29 mouse cellular contexts compared by ENCODE assay signal in the genomic region with DNA sequence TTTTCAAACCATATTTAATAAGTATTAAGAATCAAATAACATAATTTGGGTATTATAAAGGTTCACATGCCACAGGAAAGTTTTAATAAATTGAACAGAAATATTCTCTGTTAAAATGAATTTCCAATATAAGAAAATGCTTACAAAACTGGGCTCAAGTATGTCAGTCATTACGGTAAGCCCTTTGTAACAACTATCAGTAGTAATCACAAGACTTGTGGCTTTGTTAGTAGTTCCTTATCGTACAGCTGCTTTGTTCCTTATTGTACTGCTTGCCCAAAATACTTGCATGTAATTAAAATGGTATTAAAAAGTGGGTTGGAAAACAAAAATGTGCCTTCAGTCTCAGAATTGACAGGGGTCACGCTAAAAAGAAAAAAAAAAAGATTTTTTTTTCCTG. TPM values are rescaled to one million over a fixed set of nuclear protein-coding genes. Genes with fewer than 3 reads are reported as not detected.
"Had no signal": no experiment of that assay in that cellular context is flagged by ENCODE, and none has a peak within 500 bp of the region (broad histone marks: within the 10 kb centered on the region; RNA-seq: fewer than 3 reads in every experiment).

No protein-coding gene starts in this region.

- H3K4me2 ChIP-seq: embryonic facial prominence, embryonic 12.5 days; embryonic facial prominence, embryonic 13.5 days; embryonic facial prominence, embryonic 15.5 days; forebrain, embryonic 12.5 days; forebrain, embryonic 13.5 days; forebrain, embryonic 15.5 days had no signal

- DNase-seq: cerebellum, adult 9-10 months; cerebellum, adult 9-11 months; cerebellum, postnatal 10 days; cerebellum, postnatal 14 days; cerebellum, postnatal 25 days; cerebellum, postnatal 36 days; embryo, embryonic 11 days; gastrocnemius, adult 2 months; gastrocnemius, postnatal 10 days; gastrocnemius, postnatal 14 days; gastrocnemius, postnatal 25 days; gastrocnemius, postnatal 36 days; heart, adult 11 months; heart, adult 18-20 months; heart, adult 2 months had no signal

- H3K27me3 ChIP-seq: embryonic facial prominence, embryonic 12.5 days; embryonic facial prominence, embryonic 13.5 days; embryonic facial prominence, embryonic 15.5 days; forebrain, embryonic 12.5 days; forebrain, embryonic 13.5 days; forebrain, embryonic 15.5 days had no signal

- ATAC-seq: forebrain, embryonic 13.5 days; forebrain, embryonic 14.5 days; forebrain, embryonic 15.5 days; forebrain, embryonic 16.5 days had no signal

- H3K36me3 ChIP-seq: embryonic facial prominence, embryonic 10.5 days; embryonic facial prominence, embryonic 12.5 days; embryonic facial prominence, embryonic 13.5 days; embryonic facial prominence, embryonic 15.5 days; forebrain, embryonic 10.5 days; forebrain, embryonic 12.5 days; forebrain, embryonic 15.5 days; heart, embryonic 10.5 days had no signal

- H3K4me3 ChIP-seq: embryonic facial prominence, embryonic 10.5 days; embryonic facial prominence, embryonic 12.5 days; embryonic facial prominence, embryonic 13.5 days; embryonic facial prominence, embryonic 15.5 days; erythroblast, embryonic 14.5 days; forebrain, embryonic 10.5 days; forebrain, embryonic 12.5 days; forebrain, embryonic 13.5 days; forebrain, embryonic 15.5 days; gastrocnemius, adult 2 months; heart, adult 2 months; heart, embryonic 10.5 days had no signal

- H3K4me1 ChIP-seq: embryonic facial prominence, embryonic 10.5 days; embryonic facial prominence, embryonic 12.5 days; embryonic facial prominence, embryonic 13.5 days; embryonic facial prominence, embryonic 15.5 days; forebrain, embryonic 10.5 days; forebrain, embryonic 12.5 days; forebrain, embryonic 13.5 days; forebrain, embryonic 15.5 days; heart, embryonic 10.5 days had no signal

- H3K27ac ChIP-seq: embryonic facial prominence, embryonic 10.5 days; embryonic facial prominence, embryonic 12.5 days; embryonic facial prominence, embryonic 13.5 days; embryonic facial prominence, embryonic 15.5 days; forebrain, embryonic 10.5 days; forebrain, embryonic 12.5 days; forebrain, embryonic 13.5 days; forebrain, embryonic 15.5 days; gastrocnemius, adult 2 months; heart, adult 2 months; heart, embryonic 10.5 days had no signal

- H3K9ac ChIP-seq: embryonic facial prominence, embryonic 12.5 days; embryonic facial prominence, embryonic 13.5 days; embryonic facial prominence, embryonic 15.5 days; forebrain, embryonic 12.5 days; forebrain, embryonic 13.5 days; forebrain, embryonic 15.5 days had no signal

- H3K9me3 ChIP-seq: embryonic facial prominence, embryonic 10.5 days; embryonic facial prominence, embryonic 12.5 days; embryonic facial prominence, embryonic 13.5 days; embryonic facial prominence, embryonic 15.5 days; forebrain, embryonic 10.5 days; forebrain, embryonic 12.5 days; forebrain, embryonic 13.5 days; forebrain, embryonic 15.5 days; heart, embryonic 10.5 days had no signal

RNA-seq across cellular contexts. Expression of a gene that starts 32.4 kb away (rescaled TPM):
- total RNA-seq: common myeloid progenitor, adult 5-6 weeks; granulocyte monocyte progenitor cell, adult 5-6 weeks had no signal
- polyA plus RNA-seq: erythroblast, embryonic 14.5 days had no signal
